Mouse (Mus musculus): ENCODE measurements at regions not wholly inside any gene's neighbourhood (a gene's known extent, or its start where the extent isn't known, plus 50 kb on each side); places are given as distances from the start of the nearest gene placed in this dataset.

- DNase-seq: no peak
- no peak overlapping the region for H3K27ac ChIP-seq
- intact Hi-C loops (cut with DNase I): no loop called here
- TF ChIP-seq CTCF (IDR thresholded peaks at IDR 0.05): no peak
- no peak for TF ChIP-seq EP300 (IDR thresholded peaks at IDR 0.05; ENCODE audit: insufficient read depth, low read depth, low read length)
- no peak for TF ChIP-seq POLR2A (IDR thresholded peaks at IDR 0.05; ENCODE audit: insufficient read depth, low read depth, low read length)
- WGBS: 43% methylated on average over 1 of the region's 1 CpGs
- no peaks in the 10 kb centered on the region for H3K4me1 ChIP-seq (ENCODE audit: control insufficient read depth, insufficient read depth, low read length)
- no peak overlapping the region for H3K4me3 ChIP-seq
- H3K79me2 ChIP-seq (replicated peaks; ENCODE audit: control insufficient read depth, insufficient read depth, low read length): no peaks in the 10 kb centered on the region
- H3K27me3 ChIP-seq (ENCODE audit: control insufficient read depth, insufficient read depth, low read length): no peaks in the 10 kb centered on the region
- H3K9ac ChIP-seq (ENCODE audit: low read depth, low read length): no peak overlapping the region
- no peaks in the 10 kb centered on the region for H3K36me3 ChIP-seq (ENCODE audit: control insufficient read depth, insufficient read depth, low read length)
These were observed 215.6 kb upstream of the Ins1 start for GRCm38 (mm10) chr19:52048378-52048978.

GRCm38 (mm10) chr19:52068806-52069205 is 195.3 kb upstream of the Ins1 start:
- Histone ChIP-seq H3K79me2 (replicated peaks; ENCODE audit: control insufficient read depth, insufficient read depth, low read length) (no peaks in the 10 kb centered on the region), H3K4me3 (no peak overlapping the region), H3K4me1 (ENCODE audit: control insufficient read depth, insufficient read depth, low read length) (no peaks in the 10 kb centered on the region), H3K9ac (ENCODE audit: low read depth, low read length) (no peak overlapping the region), H3K36me3 (ENCODE audit: control insufficient read depth, insufficient read depth, low read length) (no peaks in the 10 kb centered on the region), H3K27ac (no peak overlapping the region), H3K27me3 (ENCODE audit: control insufficient read depth, insufficient read depth, low read length) (no peaks in the 10 kb centered on the region)
- 72% methylated on average over 1 of the region's 1 CpGs for WGBS
- TF ChIP-seq EP300 (IDR thresholded peaks at IDR 0.05; ENCODE audit: insufficient read depth, low read depth, low read length): no peak
- no peak for TF ChIP-seq POLR2A (IDR thresholded peaks at IDR 0.05; ENCODE audit: insufficient read depth, low read depth, low read length)
- no peak for TF ChIP-seq CTCF (IDR thresholded peaks at IDR 0.05)
- no peak for DNase-seq
- intact Hi-C loops (cut with DNase I): no loop called here

- WGBS: 74% methylated on average over 4 of the region's 4 CpGs
- Histone ChIP-seq H3K27me3 (ENCODE audit: control insufficient read depth, insufficient read depth, low read length) (no peaks in the 10 kb centered on the region), H3K4me3 (no peak overlapping the region), H3K79me2 (replicated peaks; ENCODE audit: control insufficient read depth, insufficient read depth, low read length) (no peaks in the 10 kb centered on the region), H3K4me1 (ENCODE audit: control insufficient read depth, insufficient read depth, low read length) (no peaks in the 10 kb centered on the region), H3K36me3 (ENCODE audit: control insufficient read depth, insufficient read depth, low read length) (no peaks in the 10 kb centered on the region), H3K27ac (no peak overlapping the region), H3K9ac (ENCODE audit: low read depth, low read length) (no peak overlapping the region)
- no peak for DNase-seq
- intact Hi-C loops (cut with DNase I): no loop called here
- no peak for TF ChIP-seq CTCF (IDR thresholded peaks at IDR 0.05)
- no peak for TF ChIP-seq POLR2A (IDR thresholded peaks at IDR 0.05; ENCODE audit: insufficient read depth, low read depth, low read length)
- TF ChIP-seq EP300 (IDR thresholded peaks at IDR 0.05; ENCODE audit: insufficient read depth, low read depth, low read length): no peak
These were observed 194.1 kb upstream of the Ins1 start for GRCm38 (mm10) chr19:52069919-52070528.

GRCm38 (mm10) chr19:52071234-52071633 is 192.9 kb upstream of the Ins1 start:
- DNase-seq: no peak
- Histone ChIP-seq H3K4me1 (ENCODE audit: control insufficient read depth, insufficient read depth, low read length) (no peaks in the 10 kb centered on the region), H3K9ac (ENCODE audit: low read depth, low read length) (no peak overlapping the region), H3K4me3 (no peak overlapping the region), H3K27me3 (ENCODE audit: control insufficient read depth, insufficient read depth, low read length) (no peaks in the 10 kb centered on the region), H3K36me3 (ENCODE audit: control insufficient read depth, insufficient read depth, low read length) (no peaks in the 10 kb centered on the region), H3K79me2 (replicated peaks; ENCODE audit: control insufficient read depth, insufficient read depth, low read length) (no peaks in the 10 kb centered on the region), H3K27ac (no peak overlapping the region)
- intact Hi-C loops (cut with DNase I): no loop called here
- TF ChIP-seq CTCF (IDR thresholded peaks at IDR 0.05) (no peak), POLR2A (IDR thresholded peaks at IDR 0.05; ENCODE audit: insufficient read depth, low read depth, low read length) (no peak)
- 54% methylated on average over 5 of the region's 5 CpGs for WGBS

GRCm38 (mm10) chr19:52079020-52079419 is 185.1 kb upstream of the Ins1 start:
- intact Hi-C loops (cut with DNase I): no loop called here

GRCm38 (mm10) chr19:52112398-52112797 is 151.7 kb upstream of the Ins1 start:
- DNase-seq: no peak
- no peaks in the 10 kb centered on the region for H3K27me3 ChIP-seq (ENCODE audit: control insufficient read depth, insufficient read depth, low read length)
- H3K9ac ChIP-seq (ENCODE audit: low read depth, low read length): no peak overlapping the region
- 91% methylated on average over 3 of the region's 3 CpGs for WGBS
- TF ChIP-seq EP300 (IDR thresholded peaks at IDR 0.05; ENCODE audit: insufficient read depth, low read depth, low read length) (no peak), POLR2A (IDR thresholded peaks at IDR 0.05; ENCODE audit: insufficient read depth, low read depth, low read length) (no peak), CTCF (IDR thresholded peaks at IDR 0.05) (no peak)
- no peaks in the 10 kb centered on the region for H3K36me3 ChIP-seq (ENCODE audit: control insufficient read depth, insufficient read depth, low read length)
- no peaks in the 10 kb centered on the region for H3K79me2 ChIP-seq (replicated peaks; ENCODE audit: control insufficient read depth, insufficient read depth, low read length)
- no peak overlapping the region for H3K4me3 ChIP-seq
- intact Hi-C loops (cut with DNase I): no loop called here
- no peaks in the 10 kb centered on the region for H3K4me1 ChIP-seq (ENCODE audit: control insufficient read depth, insufficient read depth, low read length)
- H3K27ac ChIP-seq: no peak overlapping the region

More at GRCm38 (mm10) chr19:52079020-52079419, 185.1 kb upstream of the Ins1 start:
- no peak for DNase-seq
- WGBS: 25% methylated on average over 3 of the region's 3 CpGs
- H3K4me1 ChIP-seq (ENCODE audit: control insufficient read depth, insufficient read depth, low read length): no peaks in the 10 kb centered on the region
- H3K4me3 ChIP-seq: no peak overlapping the region
- no peaks in the 10 kb centered on the region for H3K36me3 ChIP-seq (ENCODE audit: control insufficient read depth, insufficient read depth, low read length)
- TF ChIP-seq CTCF (IDR thresholded peaks at IDR 0.05) (peak; percentile 9; the same call in 1 of the 2 replicates), POLR2A (IDR thresholded peaks at IDR 0.05; ENCODE audit: insufficient read depth, low read depth, low read length) (no peak), EP300 (IDR thresholded peaks at IDR 0.05; ENCODE audit: insufficient read depth, low read depth, low read length) (no peak)
- no peaks in the 10 kb centered on the region for H3K27me3 ChIP-seq (ENCODE audit: control insufficient read depth, insufficient read depth, low read length)
- no peak overlapping the region for H3K9ac ChIP-seq (ENCODE audit: low read depth, low read length)
- no peaks in the 10 kb centered on the region for H3K79me2 ChIP-seq (replicated peaks; ENCODE audit: control insufficient read depth, insufficient read depth, low read length)
- H3K27ac ChIP-seq: no peak overlapping the region
